Mouse (Mus musculus) retina, postnatal 1 day (tissue): ENCODE results near the gene ccdc198.

Source experiments
- DNase-seq: peaks from one replicate; pipeline ENCODE4 v3.0.0-alpha.2; 2012

Gene ccdc198

DNA sequence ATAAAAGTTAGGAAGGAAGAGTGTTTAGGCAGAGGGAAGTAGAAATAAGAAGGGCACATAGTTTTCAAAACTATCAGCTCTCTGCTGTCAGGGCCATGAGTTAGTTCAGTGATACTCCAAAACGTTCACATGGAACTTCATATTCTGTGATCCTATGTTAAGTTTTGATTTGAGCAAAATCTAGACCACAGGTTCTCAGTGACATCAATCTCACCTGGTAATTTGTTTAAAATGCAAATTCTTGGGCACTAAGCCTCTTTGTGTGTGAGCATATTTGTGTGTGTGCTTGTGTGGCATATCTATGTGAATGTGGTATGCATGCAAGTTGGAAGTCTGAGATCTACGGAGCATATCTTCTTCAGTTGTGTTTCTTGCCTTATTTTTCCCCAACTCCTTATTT, 59.0 kb downstream of the ccdc198 start:
- no peak for DNase-seq

DNA sequence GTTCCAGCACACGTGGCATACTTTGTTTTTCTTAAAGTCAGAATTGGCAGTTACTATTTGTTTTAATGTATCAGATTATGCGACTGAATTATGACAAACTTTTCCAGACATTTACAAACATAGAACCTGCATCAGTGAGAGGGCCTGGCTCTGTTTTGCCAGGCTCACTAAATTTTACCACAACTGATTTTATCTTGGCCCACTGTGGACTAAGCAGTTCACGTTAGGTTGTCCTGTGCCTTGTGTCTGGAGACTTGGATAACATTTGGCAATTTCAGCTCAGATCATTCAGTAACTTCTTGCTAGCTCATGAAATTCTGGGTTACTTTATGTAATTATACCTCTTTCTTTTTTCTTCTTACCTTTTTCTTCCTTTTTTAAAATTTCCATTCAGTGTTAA, 65.5 kb downstream of the ccdc198 start:
- DNase-seq, result no peak

DNA sequence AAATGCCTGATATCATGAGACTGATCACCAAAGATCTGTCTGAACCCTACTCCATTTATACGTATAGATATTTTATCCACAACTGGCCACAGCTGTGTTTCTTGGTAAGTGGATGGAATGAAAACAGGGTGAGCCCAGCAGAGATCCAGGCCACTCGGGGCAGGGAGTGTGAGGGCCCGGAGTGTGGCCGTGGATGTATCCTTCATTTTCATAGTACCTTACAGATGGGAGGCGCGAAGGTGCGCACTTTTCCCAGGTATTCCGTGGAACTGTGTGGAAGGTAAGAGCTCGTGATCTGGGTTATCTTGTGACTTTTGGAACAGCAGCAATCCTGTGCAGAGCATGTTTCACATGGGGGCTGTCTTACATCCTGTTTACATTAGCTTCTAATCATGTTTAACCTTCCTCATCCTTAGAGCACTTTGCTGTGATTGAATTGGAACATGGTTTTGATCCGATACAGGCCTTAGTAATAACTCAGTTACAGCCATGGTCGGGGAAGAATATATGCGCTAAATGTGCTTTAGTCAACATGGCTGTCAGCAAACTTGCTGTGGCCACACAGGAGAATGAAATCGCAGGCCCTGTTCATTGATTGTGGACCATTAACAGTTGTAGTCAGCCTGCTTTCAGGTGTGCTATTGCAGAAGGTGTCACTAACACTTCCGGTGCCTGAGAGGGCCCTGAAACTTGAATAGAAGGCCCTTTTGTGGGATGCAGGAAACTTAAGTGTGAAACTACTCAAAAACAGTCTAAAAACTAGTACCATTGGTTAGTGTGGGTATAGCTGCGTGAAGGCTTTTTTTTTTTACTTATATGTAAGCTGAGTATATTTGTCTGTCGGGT, 71.8 kb downstream of the ccdc198 start:
- no peak for DNase-seq

DNA sequence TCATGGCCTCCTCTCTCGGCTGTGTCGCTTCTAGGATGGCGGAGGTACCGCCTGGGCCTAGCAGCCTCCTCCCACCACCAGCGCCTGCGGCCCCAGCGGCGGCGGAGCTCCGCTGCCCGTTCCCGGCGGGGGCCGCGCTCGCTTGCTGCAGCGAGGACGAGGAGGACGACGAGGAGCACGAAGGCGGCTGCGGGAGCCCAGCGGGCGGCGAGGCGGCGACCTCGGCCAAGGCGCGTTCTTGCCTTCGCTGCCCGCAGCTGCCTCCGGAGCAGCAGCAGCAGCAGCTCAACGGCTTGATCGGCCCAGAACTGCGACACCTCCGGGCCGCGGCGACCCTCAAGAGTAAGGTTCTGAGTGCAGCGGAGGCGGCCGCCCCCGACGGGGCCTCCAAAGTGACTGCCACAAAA, 72.7 kb downstream of the ccdc198 start:
- DNase-seq, result peak; percentile 75

GRCm38 (mm10) chr14:49171867-49172581, 73.2 kb downstream of the ccdc198 start, which contains the start of gene Naa30:
TSS of gene Naa30 (plus strand) at chr14:49172226.
- peak; percentile 97 for DNase-seq

GRCm38 (mm10) chr14:49171286-49171685, 74.0 kb downstream of the ccdc198 start:
- no peak for DNase-seq
